Mouse (Mus musculus): ENCODE measurements around the gene Adamts1. TPM values are rescaled to one million over a fixed set of nuclear protein-coding genes. Genes with fewer than 3 reads are reported as not detected.

Adamts1 gene
- polyA plus RNA-seq, 1 experiment from 2014 or later, result 40.2 TPM

- Histone ChIP-seq H3K27me3 (ENCODE audit: insufficient read depth, low read length) (no peaks in the 10 kb centered on the region), H3K4me3 (ENCODE audit: low read depth, low read length) (no peak overlapping the region), H3K4me1 (ENCODE audit: insufficient read depth) (0 out of 2 replicates have a peak, but pooled peaks cover 10% of the 10 kb centered on the region), H3K4me2 (no peak overlapping the region), H3K36me3 (ENCODE audit: insufficient read depth) (peaks cover 58% of the 10 kb centered on the region), H3K9ac (no peak overlapping the region), H3K27ac (ENCODE audit: low read depth) (no peak overlapping the region), H3K9me3 (ENCODE audit: low read depth, low read length) (no peaks in the 10 kb centered on the region)
- ATAC-seq (ENCODE audit: insufficient read depth) (no peak), DNase-seq (no peak)
- TF ChIP-seq CTCF (IDR thresholded peaks at IDR 0.05; ENCODE audit: low read depth), result no peak
- 89% methylated on average over 7 of the region's 7 CpGs for WGBS
Measured at GRCm38 (mm10) chr16:85798334-85798733, 4.6 kb downstream of the Adamts1 start.

GRCm38 (mm10) chr16:85797161-85797560, 5.8 kb downstream of the Adamts1 start:
- no peak overlapping the region for H3K4me2 ChIP-seq
- 0 out of 2 replicates have a peak, but pooled peaks cover 10% of the 10 kb centered on the region for H3K4me1 ChIP-seq (ENCODE audit: insufficient read depth)
- ATAC-seq (ENCODE audit: insufficient read depth) (no peak), DNase-seq (no peak)
- TF ChIP-seq CTCF (IDR thresholded peaks at IDR 0.05; ENCODE audit: low read depth), result no peak
- no peaks in the 10 kb centered on the region for H3K27me3 ChIP-seq (ENCODE audit: insufficient read depth, low read length)
- H3K9me3 ChIP-seq (ENCODE audit: low read depth, low read length), result no peaks in the 10 kb centered on the region
- whole genome bisulfite sequencing, result 92% methylated on average over 4 of the region's 4 CpGs
- H3K9ac ChIP-seq, result no peak overlapping the region
- peaks cover 58% of the 10 kb centered on the region for H3K36me3 ChIP-seq (ENCODE audit: insufficient read depth)
- H3K27ac ChIP-seq (ENCODE audit: low read depth), result no peak overlapping the region
- H3K4me3 ChIP-seq (ENCODE audit: low read depth, low read length), result no peak overlapping the region

DNA sequence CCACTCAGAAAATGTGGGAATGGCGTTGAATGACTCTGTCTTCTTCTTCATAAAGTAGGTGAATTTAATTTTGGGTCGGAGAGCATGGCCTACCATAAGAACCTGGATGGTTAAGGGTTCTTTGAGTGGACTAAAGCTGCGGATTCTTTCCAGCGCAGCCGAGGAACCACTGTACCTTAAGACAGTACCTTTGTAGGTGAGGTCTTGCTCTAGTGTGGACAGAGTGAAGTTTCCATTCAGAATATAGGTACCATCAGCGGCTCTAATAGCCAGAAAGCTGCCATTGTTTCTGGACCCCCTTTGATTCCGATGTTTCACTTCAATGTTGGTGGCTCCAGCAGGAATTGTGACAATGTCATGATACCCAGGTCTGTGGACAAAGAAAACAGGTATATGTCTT, 7.2 kb downstream of the Adamts1 start:
- H3K4me1 ChIP-seq (ENCODE audit: insufficient read depth), result 0 out of 2 replicates have a peak, but pooled peaks cover 10% of the 10 kb centered on the region
- TF ChIP-seq CTCF (IDR thresholded peaks at IDR 0.05; ENCODE audit: low read depth), result no peak
- H3K36me3 ChIP-seq (ENCODE audit: insufficient read depth), result peaks cover 58% of the 10 kb centered on the region
- H3K27me3 ChIP-seq (ENCODE audit: insufficient read depth, low read length), result no peaks in the 10 kb centered on the region
- H3K27ac ChIP-seq (ENCODE audit: low read depth), result no peak overlapping the region
- H3K9me3 ChIP-seq (ENCODE audit: low read depth, low read length), result no peaks in the 10 kb centered on the region
- 92% methylated on average over 7 of the region's 7 CpGs for WGBS
- no peak overlapping the region for H3K4me2 ChIP-seq
- ATAC-seq (ENCODE audit: insufficient read depth), result no peak
- no peak overlapping the region for H3K9ac ChIP-seq
- DNase-seq, result no peak
- H3K4me3 ChIP-seq (ENCODE audit: low read depth, low read length), result no peak overlapping the region

DNA sequence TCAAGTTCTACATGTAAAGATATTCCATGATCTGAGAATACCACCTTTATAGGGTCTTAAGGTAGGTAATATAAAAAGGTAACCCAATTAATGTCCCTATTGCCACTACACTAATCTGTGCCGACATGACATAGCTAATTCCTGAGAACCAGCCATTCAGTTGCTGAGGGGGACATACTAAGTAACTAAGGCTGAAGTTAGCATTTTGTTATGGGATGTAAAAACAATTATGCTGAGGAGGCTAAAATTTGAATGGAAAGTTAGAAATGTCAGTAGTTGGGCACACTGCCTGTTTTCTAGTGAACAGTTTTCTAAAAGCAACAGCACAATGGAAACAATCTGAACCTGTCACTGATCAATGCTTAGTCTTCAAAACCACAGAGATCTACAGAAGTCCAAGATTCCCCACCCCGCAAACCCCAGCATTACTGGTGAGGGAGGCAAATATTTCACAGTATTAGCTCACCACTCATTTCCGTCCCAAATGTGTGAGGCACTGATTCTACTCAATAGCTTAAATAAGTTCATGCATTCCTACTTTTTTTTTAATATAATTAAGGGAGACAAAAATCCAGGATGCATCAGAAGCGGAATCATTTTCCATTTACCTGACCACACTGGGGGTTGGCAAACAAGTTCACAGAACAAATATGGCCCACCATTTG, 9.6 kb downstream of the Adamts1 start:
- H3K9me3 ChIP-seq (ENCODE audit: low read depth, low read length), result no peaks in the 10 kb centered on the region
- no peak for DNase-seq
- no peaks in the 10 kb centered on the region for H3K27me3 ChIP-seq (ENCODE audit: insufficient read depth, low read length)
- H3K4me1 ChIP-seq (ENCODE audit: insufficient read depth), result no peaks in the 10 kb centered on the region
- 82% methylated on average over 4 of the region's 4 CpGs for WGBS
- ATAC-seq (ENCODE audit: insufficient read depth), result no peak
- H3K4me3 ChIP-seq (ENCODE audit: low read depth, low read length), result no peak overlapping the region
- H3K4me2 ChIP-seq, result no peak overlapping the region
- no peak for TF ChIP-seq CTCF (IDR thresholded peaks at IDR 0.05; ENCODE audit: low read depth)
- peaks cover 41% of the 10 kb centered on the region for H3K36me3 ChIP-seq (ENCODE audit: insufficient read depth)
- H3K9ac ChIP-seq, result no peak overlapping the region
- H3K27ac ChIP-seq (ENCODE audit: low read depth), result no peak overlapping the region

GRCm38 (mm10) chr16:85781076-85781475, 21.8 kb downstream of the Adamts1 start:
- DNase-seq, result no peak
- H3K4me3 ChIP-seq (ENCODE audit: low read depth, low read length), result no peak overlapping the region
- no peak for TF ChIP-seq CTCF (IDR thresholded peaks at IDR 0.05; ENCODE audit: low read depth)
- no peak overlapping the region for H3K27ac ChIP-seq (ENCODE audit: low read depth)
- no peak overlapping the region for H3K9ac ChIP-seq
- H3K4me2 ChIP-seq, result no peak overlapping the region
- H3K27me3 ChIP-seq (ENCODE audit: insufficient read depth, low read length), result no peaks in the 10 kb centered on the region
- H3K9me3 ChIP-seq (ENCODE audit: low read depth, low read length), result no peaks in the 10 kb centered on the region
- 86% methylated on average over 2 of the region's 2 CpGs for WGBS
- H3K4me1 ChIP-seq (ENCODE audit: insufficient read depth), result no peaks in the 10 kb centered on the region
- no peak for ATAC-seq (ENCODE audit: insufficient read depth)
- no peaks in the 10 kb centered on the region for H3K36me3 ChIP-seq (ENCODE audit: insufficient read depth)

- Histone ChIP-seq H3K4me1 (ENCODE audit: insufficient read depth) (no peaks in the 10 kb centered on the region), H3K27ac (ENCODE audit: low read depth) (no peak overlapping the region), H3K4me2 (no peak overlapping the region), H3K9me3 (ENCODE audit: low read depth, low read length) (no peaks in the 10 kb centered on the region), H3K4me3 (ENCODE audit: low read depth, low read length) (no peak overlapping the region), H3K9ac (no peak overlapping the region), H3K27me3 (ENCODE audit: insufficient read depth, low read length) (no peaks in the 10 kb centered on the region), H3K36me3 (ENCODE audit: insufficient read depth) (no peaks in the 10 kb centered on the region)
- DNase-seq (peak; percentile 76), ATAC-seq (ENCODE audit: insufficient read depth) (no peak)
- TF ChIP-seq CTCF (IDR thresholded peaks at IDR 0.05; ENCODE audit: low read depth), result peak; percentile 63
Measured at GRCm38 (mm10) chr16:85779775-85780174, 23.1 kb downstream of the Adamts1 start.

DNA sequence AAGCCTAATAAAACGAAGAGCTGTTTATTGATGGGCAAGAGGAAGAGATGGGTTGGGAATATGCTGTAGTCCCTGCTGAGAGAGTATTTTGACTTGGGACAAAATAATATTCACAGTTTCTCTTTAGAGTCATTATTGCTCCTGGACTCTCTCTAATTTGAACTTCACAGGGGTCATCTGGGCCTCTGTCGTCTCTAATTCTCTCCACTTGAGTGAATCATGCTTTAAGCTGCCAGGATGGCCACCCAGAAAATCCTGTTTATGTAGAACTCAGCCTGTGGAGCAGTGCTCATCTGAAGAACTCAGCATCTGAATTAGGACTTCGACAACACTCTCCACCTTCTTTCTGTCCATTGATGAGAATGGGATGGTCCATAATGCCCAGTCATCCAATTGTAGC, 30.6 kb downstream of the Adamts1 start:
- ATAC-seq (ENCODE audit: insufficient read depth) (no peak), DNase-seq (no peak)
- Histone ChIP-seq H3K27ac (ENCODE audit: low read depth) (no peak overlapping the region), H3K4me1 (ENCODE audit: insufficient read depth) (no peaks in the 10 kb centered on the region), H3K4me2 (no peak overlapping the region), H3K27me3 (ENCODE audit: insufficient read depth, low read length) (no peaks in the 10 kb centered on the region), H3K36me3 (ENCODE audit: insufficient read depth) (no peaks in the 10 kb centered on the region), H3K4me3 (ENCODE audit: low read depth, low read length) (no peak overlapping the region), H3K9me3 (ENCODE audit: low read depth, low read length) (no peaks in the 10 kb centered on the region), H3K9ac (no peak overlapping the region)
- no peak for TF ChIP-seq CTCF (IDR thresholded peaks at IDR 0.05; ENCODE audit: low read depth)
- WGBS, result 57% methylated on average over 3 of the region's 3 CpGs

All from lung, embryonic 14.5 days (tissue).